Mouse (Mus musculus) liver, embryonic 14.5 days (tissue): ENCODE measurements around the gene Sept11.

Experiments
- CTCF ChIP-seq: IDR thresholded peaks from 2 replicates; pipeline ENCODE4 v1.5.1; 2016; ENCODE audit warnings: antibody characterized with exemption, low read depth, control low read depth
- EP300 ChIP-seq: IDR thresholded peaks from 2 replicates; pipeline ENCODE4 v1.6.1; 2016; ENCODE audit warnings: antibody characterized with exemption, low read depth

DNA sequence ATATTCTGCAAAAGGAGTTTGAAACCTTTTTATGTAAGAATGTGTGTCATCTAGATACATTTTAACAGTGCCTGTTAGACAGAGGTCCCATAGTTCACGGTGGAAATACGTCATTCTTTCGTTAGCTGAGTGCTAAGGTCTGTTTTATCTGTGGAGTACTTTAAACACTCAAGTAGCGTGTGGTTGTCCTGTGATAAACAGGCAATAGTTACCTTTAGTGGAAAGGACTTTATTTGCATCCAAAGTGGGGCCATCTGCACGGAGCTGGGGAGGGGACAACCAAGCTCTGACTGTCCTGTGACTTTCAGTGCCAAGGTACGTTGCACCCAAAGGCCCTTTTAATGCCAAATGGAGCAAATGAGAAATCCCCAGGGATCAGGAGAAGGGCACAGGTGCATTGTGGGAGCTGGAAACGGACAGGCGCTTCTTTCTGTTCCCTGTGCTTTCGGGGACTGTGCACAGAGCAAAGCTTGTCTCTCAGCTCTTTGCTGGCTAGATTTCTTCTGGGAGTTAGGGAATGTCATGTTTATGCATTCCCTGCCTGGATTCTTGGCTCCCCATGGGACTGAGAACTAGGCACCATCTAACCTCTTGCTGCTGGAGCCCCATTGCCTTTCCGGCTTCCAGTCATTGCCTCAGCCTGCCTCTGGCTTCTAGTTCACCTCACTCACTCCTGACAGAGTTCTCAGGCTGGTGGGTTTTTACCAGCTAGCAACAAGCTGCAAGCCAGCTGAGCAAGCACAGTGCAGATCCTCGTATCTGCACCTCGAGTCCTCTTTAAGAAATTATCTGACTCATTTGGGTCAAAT is 56.9 kb downstream of the Sept11 start:
- TF ChIP-seq CTCF (no peak), EP300 (no peak)
